Mouse (Mus musculus) C2C12 (cell line): ENCODE measurements around the gene Anxa4.

ENCODE experiments used
- CTCF ChIP-seq: IDR thresholded peaks from one replicate; pipeline ENCODE4 v1.5.1; 2011; ENCODE audit not compliant: control insufficient read depth, insufficient read depth, insufficient read length
- MAX ChIP-seq: IDR thresholded peaks from one replicate; pipeline ENCODE4 v1.6.1; 2011; ENCODE audit warnings: mild to moderate bottlenecking, control low read depth
- USF1 ChIP-seq: IDR thresholded peaks from one replicate; pipeline ENCODE4 v1.6.1; 2011; ENCODE audit warnings: low read depth, mild to moderate bottlenecking, control low read depth, moderate library complexity

- no peak for TF ChIP-seq CTCF
- TF ChIP-seq USF1, result no peak
- no peak for TF ChIP-seq MAX
Measured at GRCm38 (mm10) chr6:86749817-86750216, 43.6 kb downstream of the Anxa4 start.
